Mouse (Mus musculus) T-helper 2 cell (primary cell): ENCODE data around the gene C1qtnf4.
"Not testable (repeated sequence)": the region's sequence is repeated elsewhere in the genome, so short reads cannot be mapped to it uniquely, and the experiment has no call there.

ENCODE experiments used
- in situ Hi-C: fragments of 300-600 bp; cut with MboI, MseI; formaldehyde crosslinking; loops from one replicate; pipeline ENCODE4 v1.15.1; 2025; ENCODE audit warnings: high pct_unique_total_duplicates

C1qtnf4 gene

DNA sequence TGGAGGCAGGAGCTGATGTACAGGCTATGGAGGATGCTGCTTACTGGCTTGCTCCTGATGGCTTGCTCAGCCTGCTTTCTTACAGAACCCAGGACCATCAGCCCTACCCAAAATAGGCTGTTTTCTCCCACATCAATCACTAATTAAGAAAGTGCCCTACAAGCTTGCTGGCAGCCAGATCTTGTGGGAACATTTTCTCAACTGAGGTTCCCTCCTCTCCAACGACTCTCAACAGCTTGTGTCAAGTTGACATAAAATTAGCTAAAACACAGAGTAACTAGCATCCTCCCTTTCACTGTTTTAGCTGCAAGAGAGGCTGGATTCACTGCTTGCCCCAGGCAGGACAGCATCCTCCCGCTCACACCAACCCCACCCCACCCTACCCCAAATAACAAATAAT, 3.8 kb upstream of the C1qtnf4 start:
- in situ Hi-C loops: no loop called here

DNA sequence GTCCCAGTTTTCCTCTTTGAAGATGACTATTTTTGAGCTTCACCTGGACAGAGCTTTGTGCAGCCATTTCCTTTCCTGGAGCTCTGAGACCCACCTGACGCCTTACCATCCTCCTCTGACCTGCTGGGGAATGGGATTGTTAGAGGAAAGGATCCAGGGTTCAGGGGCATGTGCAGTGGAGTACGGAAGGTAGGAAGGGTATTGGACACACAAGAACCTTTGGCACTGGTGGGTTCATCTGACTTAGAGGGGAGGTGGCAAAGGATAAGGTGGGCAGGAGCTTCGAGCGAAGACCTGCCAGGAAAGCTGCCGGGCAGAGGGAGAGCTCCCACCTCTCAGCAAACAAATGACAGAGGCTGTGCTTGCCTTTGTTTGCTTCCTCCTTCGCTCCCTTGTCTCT, 776 bp downstream of the C1qtnf4 start:
- in situ Hi-C loops: no loop called here

DNA sequence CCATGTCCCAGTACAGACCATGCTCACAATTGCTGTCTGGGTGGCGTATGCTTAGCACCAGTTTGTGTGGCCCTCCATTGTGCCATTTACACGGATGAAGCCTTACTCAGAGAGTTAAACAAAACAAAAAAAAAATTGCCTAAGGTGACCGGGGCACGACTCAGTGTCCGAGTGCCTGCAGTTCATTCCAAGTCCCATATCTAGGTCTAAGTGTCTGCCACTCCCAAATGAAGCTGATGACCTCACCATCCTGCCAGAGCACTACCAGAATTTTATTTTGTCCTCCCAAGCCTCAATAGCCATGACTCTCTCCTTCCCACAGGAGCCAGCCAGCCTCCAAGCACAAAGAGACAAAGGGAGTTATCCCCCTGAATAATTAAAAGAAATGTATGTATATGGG, 2.0 kb downstream of the C1qtnf4 start:
- in situ Hi-C loops: no loop called here

DNA sequence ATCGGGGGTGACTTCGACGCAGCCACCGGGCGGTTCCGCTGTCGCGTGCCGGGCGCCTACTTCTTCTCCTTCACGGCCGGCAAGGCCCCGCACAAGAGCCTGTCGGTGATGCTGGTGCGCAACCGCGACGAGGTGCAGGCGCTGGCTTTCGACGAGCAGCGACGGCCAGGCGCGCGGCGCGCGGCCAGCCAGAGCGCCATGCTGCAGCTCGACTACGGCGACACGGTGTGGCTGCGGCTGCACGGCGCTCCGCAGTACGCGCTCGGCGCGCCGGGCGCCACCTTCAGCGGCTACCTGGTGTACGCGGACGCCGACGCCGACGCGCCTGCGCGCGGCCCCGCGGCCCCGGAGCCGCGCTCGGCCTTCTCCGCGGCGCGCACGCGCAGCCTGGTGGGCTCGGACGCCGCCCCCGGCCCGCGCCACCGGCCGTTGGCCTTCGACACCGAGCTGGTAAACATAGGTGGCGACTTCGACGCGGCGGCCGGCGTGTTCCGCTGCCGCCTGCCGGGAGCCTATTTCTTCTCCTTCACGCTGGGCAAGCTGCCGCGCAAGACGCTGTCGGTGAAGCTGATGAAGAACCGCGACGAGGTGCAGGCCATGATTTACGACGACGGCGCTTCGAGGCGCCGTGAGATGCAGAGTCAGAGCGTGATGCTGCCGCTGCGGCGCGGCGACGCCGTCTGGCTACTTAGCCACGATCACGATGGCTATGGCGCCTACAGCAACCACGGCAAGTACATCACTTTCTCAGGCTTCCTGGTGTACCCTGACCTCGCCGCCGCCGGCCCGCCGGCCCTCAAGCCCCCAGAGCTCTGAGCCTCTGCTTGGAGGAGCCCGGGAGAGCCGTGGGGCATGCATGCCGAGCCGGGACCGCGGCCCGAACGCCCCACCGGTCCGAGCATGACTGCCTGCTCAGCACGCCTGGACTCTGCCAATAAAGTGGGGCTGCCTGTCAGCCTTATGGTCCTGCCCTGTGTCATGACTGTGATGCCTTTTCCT, 4.2 kb downstream of the C1qtnf4 start:
- in situ Hi-C loops: no loop called here

DNA sequence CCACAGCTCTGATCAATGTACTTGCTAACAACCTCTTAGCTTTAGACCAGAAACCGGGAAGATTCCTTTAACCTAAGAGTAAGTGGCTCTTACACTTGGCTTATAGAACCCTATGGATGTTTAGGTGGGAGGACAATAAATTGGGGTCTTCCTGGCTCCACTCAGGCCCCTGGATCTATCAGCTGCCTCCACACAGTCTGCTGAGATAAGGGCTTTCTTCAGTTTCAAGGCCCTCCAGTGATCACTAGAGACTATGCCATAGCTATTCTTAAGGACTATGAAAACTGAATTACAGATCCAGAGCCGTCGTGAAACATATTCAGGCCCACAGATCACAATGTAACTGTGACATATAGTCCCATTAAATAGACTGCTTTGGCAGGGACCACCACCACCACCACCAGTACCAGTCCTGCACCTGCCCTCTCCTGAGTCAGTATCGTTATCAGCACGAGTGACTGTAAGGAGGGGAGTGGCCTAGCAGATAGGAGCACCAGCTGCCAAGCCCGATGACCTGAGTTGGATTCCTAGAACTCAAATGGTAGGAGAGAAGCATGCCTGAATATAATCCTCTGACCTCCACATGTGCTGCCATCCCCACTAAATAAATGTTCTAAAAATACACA, 8.1 kb downstream of the C1qtnf4 start:
- in situ Hi-C loops: no loop called here

DNA sequence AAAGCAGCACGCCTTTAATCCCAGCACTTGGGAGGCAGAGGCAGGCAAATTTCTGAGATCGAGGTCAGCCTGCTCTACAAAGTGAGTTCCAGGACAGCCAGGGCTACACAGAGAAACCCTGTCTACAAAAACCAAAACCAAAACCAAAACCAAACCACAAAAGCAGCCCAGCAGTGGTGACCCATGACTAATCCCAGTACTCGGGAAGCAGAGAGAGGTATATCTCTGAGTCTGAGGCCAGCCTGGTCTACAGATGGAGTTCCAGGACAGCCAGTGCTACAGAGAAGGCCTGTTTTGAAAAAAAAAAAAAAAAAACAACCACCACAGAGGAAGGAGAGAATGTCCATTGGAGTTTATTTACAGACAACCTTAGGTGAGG, 8.6 kb downstream of the C1qtnf4 start:
- in situ Hi-C loops: not testable (repeated sequence)

DNA sequence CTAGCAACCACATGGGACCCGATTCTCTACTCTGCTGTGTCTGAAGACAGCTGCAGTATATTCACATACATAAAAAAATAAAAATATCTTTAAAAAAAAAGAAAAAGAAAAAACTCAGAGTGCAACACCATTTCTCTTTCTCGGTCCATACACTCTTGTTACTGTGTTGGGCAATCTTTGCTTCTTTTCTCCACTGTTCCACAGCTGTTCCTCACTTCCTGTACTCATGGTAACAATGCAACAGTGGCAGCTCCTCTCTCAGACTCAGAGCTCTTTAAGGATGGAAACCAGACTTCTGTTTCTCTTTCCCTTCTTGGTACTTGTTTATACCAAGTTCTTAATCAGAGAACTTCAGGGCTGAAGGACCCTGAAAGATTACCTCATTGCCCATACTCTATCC, 17.7 kb downstream of the C1qtnf4 start:
- in situ Hi-C loops: no loop called here

DNA sequence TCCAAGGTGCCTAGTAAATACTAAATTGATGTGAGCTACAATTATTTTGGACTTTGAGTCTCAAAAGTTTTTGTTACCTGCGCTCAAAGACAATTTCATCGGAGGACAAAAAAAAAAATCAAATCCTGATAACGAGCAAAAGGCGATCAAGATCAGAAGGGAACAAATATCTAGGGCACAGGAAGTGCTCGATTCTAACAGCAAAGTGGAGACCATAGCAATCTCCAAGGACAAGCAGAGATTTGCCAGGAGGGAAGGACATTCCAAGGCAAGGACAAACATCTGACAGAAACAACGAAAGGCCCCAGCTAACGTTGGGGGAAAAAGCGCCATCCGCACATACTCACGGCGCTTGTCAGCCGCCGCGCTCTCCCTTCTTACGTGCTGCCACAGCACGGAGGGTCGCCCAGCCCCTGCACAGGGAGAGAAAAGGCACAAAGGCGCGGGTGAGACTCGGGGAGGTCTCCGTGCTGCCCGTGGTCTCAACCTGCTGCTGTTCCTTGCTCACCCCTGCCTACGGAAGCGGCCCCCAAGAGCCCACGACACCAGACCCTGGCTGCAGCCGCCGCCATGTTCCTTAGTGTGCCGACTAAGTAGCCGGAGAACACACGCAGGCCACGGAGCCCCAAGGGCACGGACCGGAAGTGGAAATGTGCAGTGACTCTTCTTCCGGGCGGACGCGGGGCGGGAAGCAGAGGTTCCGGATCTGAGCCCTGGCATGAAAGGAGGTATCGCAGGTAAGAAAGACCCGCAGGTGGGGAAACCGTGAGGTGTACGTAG, 18.6 kb downstream of the C1qtnf4 start, which contains the start of the genes Kbtbd4 and Ndufs3:
Kbtbd4 (plus strand) TSS at position 665 of the 780 bp plus-strand sequence.
Ndufs3 (minus strand) TSS at position 752 of the 780 bp plus-strand sequence.
- in situ Hi-C loops: no loop called here

DNA sequence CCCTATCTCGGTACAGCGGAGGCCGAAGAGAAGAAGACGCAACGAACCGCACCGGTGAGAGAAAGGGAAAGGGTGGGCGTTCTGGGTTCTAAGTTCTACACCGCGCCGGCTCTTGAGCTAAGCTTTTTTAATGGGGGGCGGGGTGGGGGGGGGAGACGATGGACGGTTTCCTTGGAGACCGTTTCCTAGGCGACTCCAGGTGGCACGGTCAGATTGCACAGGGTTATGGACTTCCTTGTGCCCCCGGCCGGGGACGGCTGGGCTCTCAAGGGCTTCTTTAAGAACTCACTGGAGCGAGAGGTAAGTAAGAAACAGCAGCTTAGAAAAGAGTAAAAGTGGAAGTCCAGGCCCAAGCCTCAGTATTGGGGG, 19.2 kb downstream of the C1qtnf4 start:
- in situ Hi-C loops: no loop called here

DNA sequence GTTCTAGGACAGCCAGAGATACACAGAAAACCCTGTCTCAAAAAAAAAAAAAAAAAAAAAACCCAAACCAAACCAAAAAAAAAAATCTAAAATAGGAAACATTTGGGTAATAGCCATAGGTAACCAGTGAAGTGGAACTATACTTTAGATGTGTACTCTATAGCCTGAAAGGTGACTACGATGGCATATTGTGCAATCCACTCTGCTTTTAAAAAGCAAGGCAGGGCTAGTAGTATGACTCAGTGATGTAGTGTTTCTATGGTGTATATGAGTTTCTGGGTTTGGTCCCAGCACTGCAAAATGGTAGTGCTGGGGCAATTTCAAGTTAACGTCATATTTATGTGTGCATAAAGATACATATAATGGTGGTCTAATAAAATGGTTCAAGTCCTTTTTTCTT, 21.1 kb downstream of the C1qtnf4 start:
- in situ Hi-C loops: no loop called here

DNA sequence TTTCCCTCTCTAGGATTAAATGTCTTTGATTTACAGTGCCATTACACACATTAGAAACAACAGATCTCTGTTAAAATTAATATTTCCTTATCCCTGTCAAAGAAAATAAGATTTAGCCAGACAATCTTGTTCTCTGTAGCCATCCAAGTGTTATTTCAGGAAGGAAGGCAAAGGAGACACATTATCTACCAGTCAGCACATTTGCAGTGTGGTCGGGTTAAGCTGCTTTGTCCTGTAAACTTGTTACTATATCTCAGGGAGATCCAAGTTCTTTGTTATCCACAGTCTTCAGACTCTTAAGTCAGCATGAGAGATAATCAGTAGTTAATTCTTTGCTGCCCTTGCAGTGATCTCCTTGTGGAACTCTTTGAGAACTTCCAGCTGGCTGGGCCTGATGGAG, 25.2 kb downstream of the C1qtnf4 start:
- in situ Hi-C loops: no loop called here

DNA sequence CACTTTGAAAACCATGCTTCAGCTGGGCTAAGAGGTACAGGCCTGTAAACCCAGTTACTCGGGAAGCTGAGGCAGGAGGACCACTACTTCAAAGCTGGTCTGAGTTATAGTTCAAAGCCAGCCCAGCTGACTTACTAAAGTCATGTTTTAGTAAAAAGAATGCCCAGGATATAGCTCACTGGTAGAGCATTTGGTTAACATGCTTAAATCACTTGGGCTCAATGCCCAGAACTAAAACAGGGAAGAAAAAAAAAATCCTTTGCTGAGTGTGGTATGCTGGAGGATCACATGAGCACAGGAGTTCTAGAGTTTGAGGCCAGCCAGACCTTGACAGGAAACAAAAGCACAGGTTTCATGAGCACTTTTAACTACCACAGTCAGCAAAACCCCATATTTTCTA, 26.0 kb downstream of the C1qtnf4 start:
- in situ Hi-C loops: no loop called here

DNA sequence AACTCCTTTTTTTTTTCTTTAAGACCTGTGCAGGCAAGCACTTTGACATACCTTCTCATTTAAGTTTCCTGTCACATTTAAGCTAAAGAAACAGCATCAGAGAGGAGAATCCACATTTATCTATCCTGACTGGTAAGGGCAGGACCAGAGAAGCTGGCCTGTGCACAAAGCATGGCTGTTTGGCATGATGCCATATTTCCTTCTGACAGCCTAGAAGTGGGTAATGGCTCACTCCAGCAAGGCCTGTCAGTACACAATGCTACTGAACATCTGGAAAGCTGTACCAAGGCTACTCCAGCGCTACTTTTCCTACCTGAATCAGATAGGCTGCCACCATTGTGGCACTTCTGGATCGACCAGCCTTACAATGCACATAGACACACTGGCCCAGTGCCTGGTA, 28.0 kb downstream of the C1qtnf4 start:
- in situ Hi-C loops: no loop called here

DNA sequence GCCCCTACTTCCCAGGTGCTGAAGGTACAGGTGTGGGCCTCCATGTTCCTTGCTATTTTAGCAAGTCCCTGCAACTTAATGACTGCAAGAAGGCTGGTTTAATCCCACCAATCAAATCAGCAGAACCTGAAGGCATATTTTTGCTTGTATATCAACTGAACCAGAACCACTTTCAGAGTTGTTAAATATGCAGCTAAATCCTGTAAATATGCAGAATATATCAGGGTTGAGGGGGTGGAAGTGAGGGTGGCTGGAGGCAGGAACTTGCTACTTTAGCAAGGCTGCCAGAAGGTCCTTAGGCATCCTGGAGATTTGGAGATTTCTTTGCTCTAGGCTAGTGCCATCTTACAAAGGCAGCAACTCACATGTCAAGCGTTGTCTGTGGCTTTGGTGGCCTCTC, 29.9 kb downstream of the C1qtnf4 start:
- in situ Hi-C loops: no loop called here

DNA sequence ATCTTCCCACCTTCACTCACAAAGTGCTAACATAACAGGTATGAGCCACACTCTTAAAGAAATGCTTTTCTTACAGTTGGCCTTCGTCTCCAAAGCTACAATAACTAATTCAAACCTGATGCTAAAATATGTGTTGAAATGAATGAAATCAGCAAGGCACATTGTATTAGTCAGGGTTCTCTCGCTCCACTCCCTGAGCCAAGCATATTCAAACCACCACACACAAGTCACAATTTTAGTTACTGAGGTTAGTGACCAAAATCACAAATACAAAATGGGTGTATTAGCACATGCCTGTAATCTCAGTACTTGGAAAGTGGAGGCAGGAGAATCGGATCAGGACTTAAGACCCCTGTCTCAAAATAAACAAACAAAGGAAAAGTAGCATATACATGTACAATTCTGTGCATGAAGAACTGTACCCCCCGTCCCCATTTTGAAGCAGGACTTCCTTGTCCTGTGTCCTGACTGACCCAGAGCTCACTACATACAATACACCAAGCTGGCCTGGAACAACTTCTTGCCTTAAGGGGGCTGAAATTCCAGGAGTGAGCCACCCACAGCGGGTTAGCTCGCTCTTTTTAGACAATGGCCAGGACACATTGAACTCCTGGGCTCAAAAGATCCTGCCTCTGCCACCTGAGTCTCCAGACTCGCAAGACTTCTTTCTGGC, 31.0 kb downstream of the C1qtnf4 start:
- in situ Hi-C loops: no loop called here

DNA sequence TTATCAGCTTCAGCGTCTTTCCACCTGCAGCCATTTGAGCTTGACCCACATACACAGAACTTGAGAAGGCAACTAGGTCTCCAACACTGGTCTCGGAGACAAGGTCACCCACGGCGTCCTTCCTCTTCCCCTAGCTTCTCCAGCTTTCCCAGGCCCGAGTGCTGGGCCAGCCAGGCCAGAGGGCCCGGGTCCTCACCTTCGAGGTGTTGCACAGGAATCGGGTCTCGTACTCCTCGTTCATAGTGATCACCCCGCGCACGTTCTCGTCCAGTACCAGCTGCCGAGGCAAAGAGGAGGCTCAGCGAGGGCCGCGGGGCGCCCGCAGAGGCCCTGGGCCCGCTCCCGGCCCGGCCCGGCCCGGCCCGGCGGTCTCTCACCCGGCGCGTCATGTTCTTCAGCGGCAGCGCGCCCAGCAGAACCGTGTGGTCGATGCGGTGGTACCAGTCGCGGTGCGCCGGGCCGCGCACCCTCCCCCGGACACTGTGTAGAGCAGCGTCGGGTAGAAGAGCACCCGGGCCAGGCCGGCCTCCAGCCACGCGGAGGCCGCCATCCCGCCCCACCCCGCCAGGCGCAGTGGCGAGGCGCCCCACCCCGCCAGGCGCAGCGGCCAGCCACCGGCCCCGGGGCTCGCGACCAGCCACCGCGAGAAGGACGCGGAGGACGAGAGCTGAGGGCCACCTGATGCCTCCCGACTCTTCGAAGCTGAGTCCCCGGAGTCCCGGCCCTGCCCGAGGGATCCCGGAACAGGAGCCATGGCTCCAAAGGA, 31.8 kb downstream of the C1qtnf4 start:
- in situ Hi-C loops: no loop called here

DNA sequence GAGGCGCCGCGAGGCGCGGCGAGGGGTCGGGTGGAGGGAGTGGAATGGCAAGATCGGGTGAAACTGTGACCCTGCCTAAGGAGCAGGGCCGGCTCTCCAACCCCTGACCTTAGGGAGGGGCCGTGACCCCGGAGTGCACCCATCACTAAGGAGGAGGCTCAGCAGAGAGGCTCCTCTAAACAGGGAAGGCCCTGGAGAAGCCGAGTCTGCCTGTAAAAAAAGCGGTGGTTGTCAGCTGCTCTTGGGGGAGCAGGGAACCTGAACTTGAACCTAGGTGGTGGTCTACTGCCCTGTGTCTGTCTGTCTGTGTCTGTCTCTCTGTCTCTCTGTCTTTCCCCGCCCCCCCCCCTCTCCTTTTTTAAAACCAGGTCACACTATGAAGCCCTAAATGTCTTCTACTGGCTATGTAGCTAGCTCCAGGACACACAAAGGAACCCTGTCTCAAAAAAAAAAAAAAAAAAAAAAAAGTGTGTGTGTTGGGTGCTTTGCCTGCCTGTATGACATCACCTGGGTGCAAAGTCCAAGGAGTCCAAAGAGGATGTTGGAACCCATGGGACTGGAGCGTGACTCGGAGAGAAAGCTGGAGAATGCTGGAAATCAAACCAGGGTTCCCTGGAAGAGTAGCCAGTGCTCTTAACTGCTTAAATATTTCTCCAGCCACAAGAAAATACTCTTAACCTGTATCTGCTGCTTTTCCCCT, 32.5 kb downstream of the C1qtnf4 start:
- in situ Hi-C loops: no loop called here

DNA sequence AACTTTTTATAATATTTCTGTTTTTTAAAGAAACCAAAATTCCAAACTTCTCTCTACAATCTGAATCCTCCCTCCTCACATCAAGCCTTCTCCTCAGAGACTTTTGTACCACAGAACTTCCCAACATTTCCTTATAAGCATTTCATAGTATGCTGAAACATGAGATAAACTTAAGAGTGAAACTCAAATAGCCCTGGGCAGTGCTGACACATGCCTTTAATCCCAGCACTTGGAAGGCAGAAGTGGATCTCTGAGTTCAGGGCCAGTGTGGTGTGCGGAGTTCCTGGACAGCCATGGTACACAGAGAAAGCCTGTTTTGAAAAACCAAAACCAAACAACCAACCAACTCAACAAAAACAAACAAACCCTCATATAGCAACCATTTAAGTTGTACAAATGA, 35.5 kb downstream of the C1qtnf4 start:
- in situ Hi-C loops: loop anchor here (5.0 kb wide), 1 partner anchor 1021 kb away; no protein-coding TSS in a partner anchor

DNA sequence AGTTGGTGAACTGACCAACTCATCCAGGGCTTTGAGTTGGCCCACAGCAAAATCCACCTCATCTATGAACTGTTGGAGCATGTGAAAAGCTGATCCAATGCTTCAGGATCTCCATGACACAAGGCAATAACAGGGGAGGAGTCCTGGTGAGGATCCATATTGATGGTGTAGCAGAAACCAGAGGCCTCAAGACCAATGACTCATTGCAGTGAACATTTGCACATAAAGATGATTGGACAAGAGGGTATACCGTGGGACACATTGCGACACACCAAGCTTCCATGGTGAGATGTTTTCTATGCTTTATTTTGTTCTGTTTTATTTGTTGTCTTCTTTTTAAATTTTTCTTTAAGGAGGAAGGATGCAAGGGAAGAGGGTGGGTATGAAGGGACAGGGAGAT, 37.0 kb downstream of the C1qtnf4 start:
- in situ Hi-C loops: loop anchor here (5.0 kb wide), 1 partner anchor 1020 kb away; no protein-coding TSS in a partner anchor

DNA sequence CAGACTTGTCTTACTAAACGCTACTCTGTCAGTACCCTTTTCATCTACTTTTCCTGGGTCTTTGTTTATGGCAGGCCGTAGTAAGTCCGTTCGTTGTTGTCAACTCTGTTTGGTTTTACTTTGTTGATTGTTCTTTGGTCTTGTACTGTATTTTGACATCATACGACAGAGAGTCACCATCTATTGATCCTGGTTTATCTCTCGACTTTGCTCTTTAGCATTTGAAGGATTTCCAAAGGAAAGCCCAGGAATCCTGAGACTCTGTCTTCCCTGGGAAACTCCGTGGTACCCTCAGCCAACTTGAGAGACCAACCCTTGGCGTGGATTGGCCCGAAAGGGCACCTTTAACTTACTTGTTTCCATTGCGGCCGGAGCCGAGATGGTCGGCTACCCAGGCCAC, 42.9 kb downstream of the C1qtnf4 start:
- in situ Hi-C loops: no loop called here
